Mouse (Mus musculus): ENCODE measurements around the gene Prkcb. TPM values are rescaled to one million over a fixed set of nuclear protein-coding genes. Genes with fewer than 3 reads are reported as not detected.
A peak's percentile ranks its signal among the peaks of the same experiment; 100 is the strongest.

Prkcb gene
- polyA plus RNA-seq, 1 experiment from 2014 or later: 8.8 TPM

DNA sequence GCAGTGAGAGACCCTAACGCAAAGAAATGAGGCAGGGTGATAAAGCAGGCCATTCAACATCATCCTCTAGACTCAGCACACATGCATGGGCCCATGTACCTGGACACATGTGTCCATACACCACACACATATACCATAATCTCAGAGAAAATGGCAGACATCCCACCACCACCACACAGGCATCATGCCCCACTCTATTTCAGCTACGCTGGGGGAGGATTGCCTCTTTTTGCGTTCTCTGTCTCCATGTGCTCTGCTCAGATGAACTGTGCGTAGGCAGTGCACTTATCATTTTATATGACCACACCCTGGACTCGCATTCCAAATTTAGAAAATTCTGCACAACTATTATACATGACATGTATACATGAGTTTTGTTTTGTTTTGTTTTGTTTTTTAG is 286.5 kb downstream of the Prkcb start:
- WGBS: 78% methylated on average over 5 of the region's 5 CpGs
- no peak overlapping the region for H3K4me2 ChIP-seq (ENCODE audit: low read depth, low read length)
- ATAC-seq (ENCODE audit: low read depth): no peak
- no peaks in the 10 kb centered on the region for H3K27me3 ChIP-seq (replicated peaks; ENCODE audit: control insufficient read depth, insufficient read depth, low read length)
- no peak overlapping the region for H3K9ac ChIP-seq (ENCODE audit: low read depth, low read length)
- no peak for DNase-seq (ENCODE audit: low spot score)
- no peak overlapping the region for H3K27ac ChIP-seq (replicated peaks; ENCODE audit: low read depth, low read length)
- no peak overlapping the region for H3K4me3 ChIP-seq (ENCODE audit: low read depth, low read length)
- no peaks in the 10 kb centered on the region for H3K9me3 ChIP-seq (ENCODE audit: control insufficient read depth, low read length)
- H3K4me1 ChIP-seq (ENCODE audit: control insufficient read depth, insufficient read depth, low read length): peaks cover 4% of the 10 kb centered on the region; the same call in 1 of the 2 replicates
- H3K36me3 ChIP-seq (ENCODE audit: control insufficient read depth, insufficient read depth, low read length): no peaks in the 10 kb centered on the region

DNA sequence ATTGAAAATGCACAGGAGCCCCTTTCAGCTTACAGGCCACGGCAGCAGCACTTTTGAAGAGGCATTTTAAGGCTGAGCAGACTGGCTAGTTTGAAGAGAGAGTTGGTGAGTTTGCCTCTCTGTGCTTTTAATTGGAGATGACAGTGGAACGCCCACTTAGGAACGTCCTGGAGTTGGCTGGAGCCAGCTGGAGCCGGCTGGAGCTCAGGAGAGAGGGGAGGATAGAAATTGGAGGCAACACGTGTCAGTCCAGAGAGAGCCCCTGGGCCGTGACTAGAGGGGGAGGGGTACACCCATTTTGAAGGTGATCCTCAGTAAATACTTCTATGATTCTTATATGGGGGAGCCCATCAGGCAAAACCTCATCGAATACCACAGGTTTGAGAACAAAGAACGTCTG is 287.0 kb downstream of the Prkcb start:
- DNase-seq (ENCODE audit: low spot score) (peak; percentile 83), ATAC-seq (ENCODE audit: low read depth) (peak; percentile 88)
- H3K27ac ChIP-seq (replicated peaks; ENCODE audit: low read depth, low read length): no peak overlapping the region
- H3K9me3 ChIP-seq (ENCODE audit: control insufficient read depth, low read length): no peaks in the 10 kb centered on the region
- H3K4me3 ChIP-seq (ENCODE audit: low read depth, low read length): no peak overlapping the region
- H3K4me2 ChIP-seq (ENCODE audit: low read depth, low read length): no peak overlapping the region
- H3K4me1 ChIP-seq (ENCODE audit: control insufficient read depth, insufficient read depth, low read length): peaks cover 4% of the 10 kb centered on the region; the same call in 1 of the 2 replicates
- 23% methylated on average over 8 of the region's 8 CpGs for WGBS
- H3K9ac ChIP-seq (ENCODE audit: low read depth, low read length): no peak overlapping the region
- H3K27me3 ChIP-seq (replicated peaks; ENCODE audit: control insufficient read depth, insufficient read depth, low read length): no peaks in the 10 kb centered on the region
- no peaks in the 10 kb centered on the region for H3K36me3 ChIP-seq (ENCODE audit: control insufficient read depth, insufficient read depth, low read length)

DNA sequence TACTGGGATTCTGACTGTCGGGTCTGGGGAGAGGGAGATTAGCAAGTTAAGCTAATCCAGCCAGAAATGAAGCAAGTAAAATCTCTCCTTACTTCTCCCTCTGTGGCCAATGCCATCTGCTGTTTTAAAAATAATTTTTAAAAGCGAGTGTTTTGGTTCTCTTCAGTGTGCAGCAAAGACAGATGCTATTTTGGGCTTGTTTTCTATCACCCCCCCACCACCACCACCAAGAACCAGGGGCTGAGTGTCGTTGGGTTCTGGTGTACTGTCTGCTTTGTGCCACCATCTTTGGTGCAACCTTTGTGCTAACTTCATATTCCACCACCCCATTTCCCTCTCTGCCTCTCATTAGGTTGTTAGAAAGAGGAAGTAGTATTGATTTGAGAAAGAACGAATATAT is 289.0 kb downstream of the Prkcb start:
- WGBS: 68% methylated on average over 4 of the region's 4 CpGs
- no peak for ATAC-seq (ENCODE audit: low read depth)

DNA sequence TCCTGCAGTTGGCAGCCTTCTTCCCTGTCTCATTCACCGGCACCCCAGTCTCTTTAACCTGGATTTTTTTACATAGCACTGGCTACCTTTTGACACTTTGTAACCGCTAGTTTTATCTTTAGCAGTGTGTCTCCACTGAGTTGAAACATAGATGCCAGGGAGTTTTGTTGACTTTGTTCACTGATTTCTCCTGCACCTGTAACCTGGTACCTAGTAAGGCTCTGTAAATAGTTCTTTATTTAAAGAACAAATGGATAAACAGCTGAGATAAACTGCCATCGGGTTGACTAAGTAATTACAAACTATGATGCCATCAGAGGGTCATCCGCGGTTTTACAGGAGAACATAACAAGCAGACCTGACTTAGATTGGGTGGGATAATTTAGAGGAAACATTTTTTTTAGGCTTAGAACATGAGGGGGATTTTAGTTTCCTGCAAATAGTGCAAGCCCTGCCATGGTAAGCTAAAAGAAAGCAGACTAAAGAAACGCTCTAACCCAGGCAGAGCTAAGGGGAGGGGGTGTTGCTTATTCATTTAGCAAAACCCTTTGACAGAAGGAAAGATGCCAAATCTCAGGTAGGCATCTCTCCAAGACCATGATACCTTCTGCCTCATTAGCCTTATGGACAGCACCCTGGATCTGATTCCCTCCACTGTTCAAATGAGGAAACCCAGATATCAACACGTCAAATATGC is 291.1 kb downstream of the Prkcb start:
- 90% methylated on average over 7 of the region's 7 CpGs for WGBS

More for the DNA sequence above, 289.0 kb downstream of the Prkcb start:
- no peak overlapping the region for H3K9ac ChIP-seq (ENCODE audit: low read depth, low read length)
- H3K36me3 ChIP-seq (ENCODE audit: control insufficient read depth, insufficient read depth, low read length): no peaks in the 10 kb centered on the region
- no peaks in the 10 kb centered on the region for H3K9me3 ChIP-seq (ENCODE audit: control insufficient read depth, low read length)
- H3K4me3 ChIP-seq (ENCODE audit: low read depth, low read length): no peak overlapping the region
- H3K4me1 ChIP-seq (ENCODE audit: control insufficient read depth, insufficient read depth, low read length): peaks cover 4% of the 10 kb centered on the region; the same call in 1 of the 2 replicates
- H3K27ac ChIP-seq (replicated peaks; ENCODE audit: low read depth, low read length): no peak overlapping the region
- no peak overlapping the region for H3K4me2 ChIP-seq (ENCODE audit: low read depth, low read length)
- H3K27me3 ChIP-seq (replicated peaks; ENCODE audit: control insufficient read depth, insufficient read depth, low read length): no peaks in the 10 kb centered on the region
- no peak for DNase-seq (ENCODE audit: low spot score)

DNA sequence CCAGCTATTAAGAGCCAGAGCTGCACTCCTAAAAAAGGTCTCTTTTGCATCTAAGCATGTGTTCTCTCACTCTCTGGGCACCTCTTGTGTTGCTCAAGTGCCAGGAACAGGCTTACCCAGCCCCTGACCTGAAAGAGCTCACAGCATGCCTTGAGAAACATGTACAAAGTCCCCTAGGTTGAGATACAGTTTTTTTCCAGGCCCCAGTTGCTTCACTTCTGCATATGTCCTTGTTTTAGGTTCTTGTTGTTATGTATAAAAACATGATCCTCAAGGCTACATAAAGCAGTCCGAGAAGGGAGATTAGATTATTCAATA is 291.6 kb downstream of the Prkcb start:
- WGBS: 79% methylated on average over 1 of the region's 1 CpGs
- Histone ChIP-seq H3K36me3 (ENCODE audit: control insufficient read depth, insufficient read depth, low read length) (no peaks in the 10 kb centered on the region), H3K9me3 (ENCODE audit: control insufficient read depth, low read length) (no peaks in the 10 kb centered on the region), H3K27me3 (replicated peaks; ENCODE audit: control insufficient read depth, insufficient read depth, low read length) (no peaks in the 10 kb centered on the region), H3K4me1 (ENCODE audit: control insufficient read depth, insufficient read depth, low read length) (peaks cover 4% of the 10 kb centered on the region; the same call in 1 of the 2 replicates), H3K4me2 (ENCODE audit: low read depth, low read length) (no peak overlapping the region), H3K4me3 (ENCODE audit: low read depth, low read length) (no peak overlapping the region), H3K27ac (replicated peaks; ENCODE audit: low read depth, low read length) (no peak overlapping the region), H3K9ac (ENCODE audit: low read depth, low read length) (no peak overlapping the region)
- DNase-seq (ENCODE audit: low spot score): no peak
- no peak for ATAC-seq (ENCODE audit: low read depth)

More for the DNA sequence above, 291.1 kb downstream of the Prkcb start:
- H3K4me3 ChIP-seq (ENCODE audit: low read depth, low read length): no peak overlapping the region
- H3K9ac ChIP-seq (ENCODE audit: low read depth, low read length): no peak overlapping the region
- no peaks in the 10 kb centered on the region for H3K36me3 ChIP-seq (ENCODE audit: control insufficient read depth, insufficient read depth, low read length)
- H3K27ac ChIP-seq (replicated peaks; ENCODE audit: low read depth, low read length): no peak overlapping the region
- DNase-seq (ENCODE audit: low spot score) (no peak), ATAC-seq (ENCODE audit: low read depth) (no peak)
- no peaks in the 10 kb centered on the region for H3K27me3 ChIP-seq (replicated peaks; ENCODE audit: control insufficient read depth, insufficient read depth, low read length)
- peaks cover 4% of the 10 kb centered on the region; the same call in 1 of the 2 replicates for H3K4me1 ChIP-seq (ENCODE audit: control insufficient read depth, insufficient read depth, low read length)
- no peaks in the 10 kb centered on the region for H3K9me3 ChIP-seq (ENCODE audit: control insufficient read depth, low read length)
- H3K4me2 ChIP-seq (ENCODE audit: low read depth, low read length): no peak overlapping the region

DNA sequence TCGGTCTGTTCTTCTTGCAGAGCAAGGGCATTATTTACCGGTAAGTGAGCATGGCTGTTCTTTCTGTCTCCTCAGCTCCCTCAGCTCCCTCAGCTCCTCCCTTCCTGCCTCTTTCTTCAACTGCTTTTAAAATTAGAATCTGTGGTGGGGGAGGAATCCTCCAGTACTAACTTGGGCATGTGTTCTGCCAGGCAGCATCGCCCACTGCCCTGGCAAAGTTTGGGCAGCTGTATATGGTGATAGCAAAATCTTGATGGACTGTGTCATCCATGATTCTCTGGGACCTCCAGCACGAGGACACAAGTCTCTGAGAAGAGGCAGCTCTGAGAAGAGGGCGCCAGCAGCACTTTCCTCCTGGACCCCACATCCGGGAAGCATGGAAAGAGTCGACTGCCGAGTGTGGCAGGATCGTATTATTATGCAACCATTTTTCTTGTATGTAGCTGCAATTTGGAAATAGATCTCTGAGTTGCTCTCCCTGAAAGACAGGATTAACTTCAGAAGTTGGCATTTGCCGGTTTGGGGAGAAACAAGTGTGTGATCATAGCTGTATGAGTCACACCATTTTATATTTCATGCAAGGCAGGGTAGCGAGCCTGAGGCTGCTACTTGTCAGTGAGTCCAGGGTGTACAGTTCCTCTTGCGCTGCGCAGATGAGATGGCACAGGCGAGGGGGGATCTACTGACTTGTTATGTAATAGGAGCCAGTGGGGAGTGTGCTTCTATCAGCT is 296.0 kb downstream of the Prkcb start:
- no peak overlapping the region for H3K4me2 ChIP-seq (ENCODE audit: low read depth, low read length)
- H3K4me1 ChIP-seq (ENCODE audit: control insufficient read depth, insufficient read depth, low read length): no peaks in the 10 kb centered on the region
- no peaks in the 10 kb centered on the region for H3K27me3 ChIP-seq (replicated peaks; ENCODE audit: control insufficient read depth, insufficient read depth, low read length)
- DNase-seq (ENCODE audit: low spot score) (peak; percentile 40), ATAC-seq (ENCODE audit: low read depth) (no peak)
- no peak overlapping the region for H3K4me3 ChIP-seq (ENCODE audit: low read depth, low read length)
- H3K9me3 ChIP-seq (ENCODE audit: control insufficient read depth, low read length): no peaks in the 10 kb centered on the region
- no peak overlapping the region for H3K9ac ChIP-seq (ENCODE audit: low read depth, low read length)
- 71% methylated on average over 14 of the region's 14 CpGs for WGBS
- H3K36me3 ChIP-seq (ENCODE audit: control insufficient read depth, insufficient read depth, low read length): no peaks in the 10 kb centered on the region
- no peak overlapping the region for H3K27ac ChIP-seq (replicated peaks; ENCODE audit: low read depth, low read length)

DNA sequence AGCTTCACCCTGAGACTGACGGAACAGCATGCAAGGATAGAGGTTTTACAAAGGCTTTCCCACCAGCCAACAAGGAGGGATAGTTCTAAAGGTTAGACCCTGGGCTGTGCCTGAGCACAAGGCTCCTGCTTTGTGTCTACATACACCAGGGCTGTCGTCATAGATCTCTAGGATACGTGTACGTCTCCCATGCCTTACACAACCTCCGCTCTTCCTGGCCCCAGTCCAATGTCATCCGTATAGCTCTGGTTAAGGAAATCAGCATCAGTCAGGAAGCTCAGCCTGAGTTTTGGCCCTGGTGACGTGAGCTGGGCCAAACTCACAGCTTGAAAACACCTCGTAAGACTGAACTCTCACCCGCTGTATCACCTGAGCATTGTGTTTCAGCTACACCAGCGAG is 307.3 kb downstream of the Prkcb start:
- Histone ChIP-seq H3K36me3 (ENCODE audit: control insufficient read depth, insufficient read depth, low read length) (no peaks in the 10 kb centered on the region), H3K4me3 (ENCODE audit: low read depth, low read length) (no peak overlapping the region), H3K4me2 (ENCODE audit: low read depth, low read length) (no peak overlapping the region), H3K9ac (ENCODE audit: low read depth, low read length) (no peak overlapping the region), H3K9me3 (ENCODE audit: control insufficient read depth, low read length) (no peaks in the 10 kb centered on the region), H3K27ac (replicated peaks; ENCODE audit: low read depth, low read length) (no peak overlapping the region), H3K27me3 (replicated peaks; ENCODE audit: control insufficient read depth, insufficient read depth, low read length) (no peaks in the 10 kb centered on the region), H3K4me1 (ENCODE audit: control insufficient read depth, insufficient read depth, low read length) (peaks cover 11% of the 10 kb centered on the region; the same call in 1 of the 2 replicates)
- 60% methylated on average over 10 of the region's 10 CpGs for WGBS
- DNase-seq (ENCODE audit: low spot score) (peak; percentile 55), ATAC-seq (ENCODE audit: low read depth) (no peak)

DNA sequence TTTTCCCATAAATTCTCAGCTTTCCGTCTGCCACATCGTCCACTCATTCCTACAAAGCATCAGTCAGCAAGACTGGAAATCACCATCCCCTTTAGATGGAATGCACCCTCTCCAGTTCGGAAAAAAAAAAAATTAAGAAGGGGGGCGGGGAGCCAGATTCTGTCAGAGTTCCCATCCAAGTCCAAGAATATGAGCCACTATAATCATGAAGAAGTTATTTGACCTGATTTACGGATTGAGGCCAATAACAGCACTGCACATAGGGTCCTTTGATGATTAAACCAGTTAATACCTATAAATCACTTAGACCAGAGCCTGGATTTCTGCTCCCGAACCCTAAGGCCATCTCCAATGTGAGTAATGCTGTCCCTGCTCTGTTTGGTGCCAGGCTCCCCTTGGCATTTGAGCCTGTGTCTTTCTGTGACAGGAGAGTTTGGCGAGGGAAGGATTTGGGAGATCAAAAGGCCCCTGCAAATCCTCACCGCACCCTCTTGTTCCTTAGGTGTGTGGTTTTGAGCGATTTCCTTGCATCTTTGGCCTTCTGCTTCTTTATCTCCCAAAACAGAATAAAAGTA is 308.1 kb downstream of the Prkcb start:
- Histone ChIP-seq H3K4me1 (ENCODE audit: control insufficient read depth, insufficient read depth, low read length) (peaks cover 11% of the 10 kb centered on the region; the same call in 1 of the 2 replicates), H3K9ac (ENCODE audit: low read depth, low read length) (no peak overlapping the region), H3K4me3 (ENCODE audit: low read depth, low read length) (no peak overlapping the region), H3K4me2 (ENCODE audit: low read depth, low read length) (no peak overlapping the region), H3K27me3 (replicated peaks; ENCODE audit: control insufficient read depth, insufficient read depth, low read length) (no peaks in the 10 kb centered on the region), H3K9me3 (ENCODE audit: control insufficient read depth, low read length) (no peaks in the 10 kb centered on the region), H3K27ac (replicated peaks; ENCODE audit: low read depth, low read length) (no peak overlapping the region), H3K36me3 (ENCODE audit: control insufficient read depth, insufficient read depth, low read length) (no peaks in the 10 kb centered on the region)
- WGBS: 59% methylated on average over 9 of the region's 9 CpGs
- peak; percentile 19 for DNase-seq (ENCODE audit: low spot score)
- ATAC-seq (ENCODE audit: low read depth): no peak
